Mouse (Mus musculus): Measurements from ENCODE around the gene Spop.

- TF ChIP-seq POLR2A (IDR thresholded peaks at IDR 0.05; ENCODE audit: control insufficient read depth, low read depth, low read length) (no peak), CTCF (IDR thresholded peaks at IDR 0.05; ENCODE audit: control insufficient read depth, insufficient read depth, insufficient replicate concordance, low read depth, low read length) (no peak)
Observed at GRCm38 (mm10) chr11:95500836-95501235, 87.0 kb downstream of the Spop start.
